Mouse (Mus musculus): ENCODE measurements around the gene Hsf4. TPM values are rescaled to one million over a fixed set of nuclear protein-coding genes. Genes with fewer than 3 reads are reported as not detected.

Hsf4 gene
- polyA plus RNA-seq, 1 experiment from 2014 or later, result not detected

DNA sequence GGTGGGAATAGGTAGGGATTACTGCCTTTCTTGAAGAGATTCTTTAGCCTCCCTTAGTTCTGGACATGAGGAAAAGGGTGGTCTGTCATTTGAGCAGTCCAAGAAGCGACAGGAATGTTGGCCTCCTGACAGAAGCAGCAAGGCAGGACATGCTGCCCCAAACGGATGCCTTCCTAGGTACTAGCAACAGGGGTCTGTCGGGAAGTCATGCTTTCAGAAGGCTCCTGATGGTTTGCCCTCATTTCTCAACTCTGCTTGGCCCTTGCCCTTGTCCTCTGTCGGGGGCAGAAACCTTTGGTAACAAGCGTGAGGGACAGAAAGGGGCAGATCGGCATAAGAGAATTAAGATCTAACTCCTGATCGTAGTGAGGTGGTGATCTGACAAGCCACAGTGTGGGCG, 40.5 kb downstream of the Hsf4 start:
- no peak overlapping the region for H3K4me2 ChIP-seq (replicated peaks; ENCODE audit: low read depth, low read length)
- H3K9ac ChIP-seq (replicated peaks; ENCODE audit: low read depth, low read length), result no peak overlapping the region
- no peak for ATAC-seq (ENCODE audit: insufficient number of reproducible peaks, insufficient read depth, low FRiP score, low read depth)
- no peaks in the 10 kb centered on the region for H3K27me3 ChIP-seq (ENCODE audit: control insufficient read depth, insufficient read depth, low read length)
- H3K27ac ChIP-seq (ENCODE audit: low read length), result no peak overlapping the region
- no peaks in the 10 kb centered on the region for H3K9me3 ChIP-seq (ENCODE audit: control insufficient read depth, low read depth, low read length)
- H3K36me3 ChIP-seq (ENCODE audit: control insufficient read depth, insufficient read depth, low read length), result peaks cover 39% of the 10 kb centered on the region
- WGBS, result 80% methylated on average over 8 of the region's 8 CpGs
- no peak overlapping the region for H3K4me3 ChIP-seq (ENCODE audit: low read depth, low read length)
- H3K4me1 ChIP-seq (ENCODE audit: control insufficient read depth, insufficient read depth, low read length), result peaks cover 13% of the 10 kb centered on the region

DNA sequence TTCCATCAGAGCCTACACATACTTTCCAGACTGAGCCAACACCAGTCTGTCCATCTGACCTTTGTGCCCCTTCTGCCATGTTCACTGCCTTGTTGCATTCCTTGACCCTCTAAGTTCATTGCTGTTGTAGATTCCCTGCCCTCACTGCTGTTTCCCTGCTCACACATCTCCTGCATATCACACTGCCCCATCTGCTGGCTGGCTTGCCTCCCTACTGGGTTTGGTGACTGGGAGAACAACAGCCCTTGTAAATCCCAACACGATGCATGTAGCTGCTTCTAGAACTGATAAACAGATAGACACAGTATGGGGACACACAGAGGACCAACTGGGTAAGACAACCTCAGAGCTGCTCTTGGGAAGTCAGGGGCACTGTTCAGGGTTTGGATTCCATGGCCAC, 42.1 kb downstream of the Hsf4 start:
- no peaks in the 10 kb centered on the region for H3K27me3 ChIP-seq (ENCODE audit: control insufficient read depth, insufficient read depth, low read length)
- WGBS, result 91% methylated on average over 1 of the region's 1 CpGs
- peaks cover 40% of the 10 kb centered on the region for H3K36me3 ChIP-seq (ENCODE audit: control insufficient read depth, insufficient read depth, low read length)
- H3K4me2 ChIP-seq (replicated peaks; ENCODE audit: low read depth, low read length), result no peak overlapping the region
- ATAC-seq (ENCODE audit: insufficient number of reproducible peaks, insufficient read depth, low FRiP score, low read depth), result no peak
- H3K9ac ChIP-seq (replicated peaks; ENCODE audit: low read depth, low read length), result no peak overlapping the region
- H3K27ac ChIP-seq (ENCODE audit: low read length), result no peak overlapping the region
- H3K4me3 ChIP-seq (ENCODE audit: low read depth, low read length), result no peak overlapping the region
- H3K4me1 ChIP-seq (ENCODE audit: control insufficient read depth, insufficient read depth, low read length), result no peaks in the 10 kb centered on the region
- H3K9me3 ChIP-seq (ENCODE audit: control insufficient read depth, low read depth, low read length), result no peaks in the 10 kb centered on the region

DNA sequence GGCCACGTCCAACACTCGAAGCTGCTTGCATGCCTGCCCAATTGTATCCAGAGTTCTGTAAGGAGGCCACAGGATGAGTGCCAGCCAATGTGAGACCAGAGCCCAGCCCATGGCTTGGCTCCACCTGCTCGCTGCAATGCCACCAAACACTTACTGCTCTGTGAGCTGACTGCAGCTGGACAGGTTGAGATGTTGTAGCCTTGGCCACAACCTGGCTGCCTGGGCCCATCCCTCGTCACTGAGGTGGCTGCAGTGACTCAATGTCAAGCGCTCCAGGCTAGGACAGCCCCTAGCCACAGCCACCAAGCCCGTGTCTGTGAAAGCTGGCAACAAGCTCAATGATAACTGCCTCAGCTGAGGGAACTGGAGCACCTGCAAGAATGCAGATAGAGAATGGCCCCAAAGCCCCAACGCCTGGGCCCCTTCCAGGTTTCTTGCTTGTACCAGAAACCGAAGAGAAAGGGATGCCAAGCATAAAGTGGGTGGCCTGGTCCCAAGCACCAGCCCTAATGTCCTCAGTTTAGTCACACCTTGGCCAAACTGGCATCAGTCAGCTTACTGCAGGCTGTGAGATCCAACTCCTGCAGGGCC, 43.4 kb downstream of the Hsf4 start:
- H3K36me3 ChIP-seq (ENCODE audit: control insufficient read depth, insufficient read depth, low read length), result peaks cover 27% of the 10 kb centered on the region
- H3K4me1 ChIP-seq (ENCODE audit: control insufficient read depth, insufficient read depth, low read length), result no peaks in the 10 kb centered on the region
- 88% methylated on average over 8 of the region's 8 CpGs for WGBS
- H3K9me3 ChIP-seq (ENCODE audit: control insufficient read depth, low read depth, low read length), result no peaks in the 10 kb centered on the region
- no peak overlapping the region for H3K4me3 ChIP-seq (ENCODE audit: low read depth, low read length)
- no peaks in the 10 kb centered on the region for H3K27me3 ChIP-seq (ENCODE audit: control insufficient read depth, insufficient read depth, low read length)
- H3K4me2 ChIP-seq (replicated peaks; ENCODE audit: low read depth, low read length), result no peak overlapping the region
- H3K27ac ChIP-seq (ENCODE audit: low read length), result no peak overlapping the region
- no peak for ATAC-seq (ENCODE audit: insufficient number of reproducible peaks, insufficient read depth, low FRiP score, low read depth)
- no peak overlapping the region for H3K9ac ChIP-seq (replicated peaks; ENCODE audit: low read depth, low read length)

DNA sequence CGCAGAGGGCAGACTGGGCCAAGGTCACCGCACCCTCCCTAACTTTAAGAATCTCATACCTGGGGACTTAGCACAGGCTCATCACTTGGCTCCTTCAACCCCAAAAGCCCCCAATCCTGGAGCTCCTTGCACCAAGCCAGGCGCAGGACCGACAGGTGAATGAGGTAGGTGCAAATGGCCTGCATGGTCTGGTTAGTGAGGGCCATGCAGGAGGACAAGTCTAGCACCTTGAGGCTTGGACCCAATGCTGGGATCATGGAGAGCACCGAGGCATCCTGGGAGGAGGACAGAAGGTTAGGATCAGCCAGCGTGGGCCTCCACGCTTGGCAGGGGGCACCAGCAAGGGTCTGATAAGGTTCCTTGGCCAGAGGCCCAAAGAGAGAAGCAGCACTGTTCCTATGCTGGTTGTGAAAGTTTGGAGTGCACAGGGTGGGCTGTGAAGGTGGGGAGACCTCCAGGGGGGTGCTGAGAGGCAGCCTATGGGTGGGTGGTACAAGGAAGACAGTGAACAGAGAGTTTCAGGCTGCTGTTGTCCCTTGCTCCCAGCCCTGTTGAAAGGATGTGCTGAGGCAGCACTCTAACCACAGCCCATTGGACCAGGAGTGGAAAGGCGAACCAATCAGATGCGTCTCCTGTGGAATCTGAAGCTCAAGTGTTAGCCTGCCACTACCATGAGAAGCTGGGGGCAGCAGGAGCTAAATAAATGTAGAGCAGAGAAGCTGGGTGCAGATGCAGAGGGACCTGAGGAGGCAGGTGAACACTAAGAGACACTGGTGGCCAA, 44.2 kb downstream of the Hsf4 start:
- H3K27ac ChIP-seq (ENCODE audit: low read length), result no peak overlapping the region
- no peak for ATAC-seq (ENCODE audit: insufficient number of reproducible peaks, insufficient read depth, low FRiP score, low read depth)
- WGBS, result 79% methylated on average over 9 of the region's 9 CpGs
- H3K9me3 ChIP-seq (ENCODE audit: control insufficient read depth, low read depth, low read length), result no peaks in the 10 kb centered on the region
- no peaks in the 10 kb centered on the region for H3K27me3 ChIP-seq (ENCODE audit: control insufficient read depth, insufficient read depth, low read length)
- no peak overlapping the region for H3K4me3 ChIP-seq (ENCODE audit: low read depth, low read length)
- H3K4me1 ChIP-seq (ENCODE audit: control insufficient read depth, insufficient read depth, low read length), result no peaks in the 10 kb centered on the region
- no peak overlapping the region for H3K9ac ChIP-seq (replicated peaks; ENCODE audit: low read depth, low read length)
- H3K4me2 ChIP-seq (replicated peaks; ENCODE audit: low read depth, low read length), result no peak overlapping the region
- H3K36me3 ChIP-seq (ENCODE audit: control insufficient read depth, insufficient read depth, low read length), result peaks cover 24% of the 10 kb centered on the region

DNA sequence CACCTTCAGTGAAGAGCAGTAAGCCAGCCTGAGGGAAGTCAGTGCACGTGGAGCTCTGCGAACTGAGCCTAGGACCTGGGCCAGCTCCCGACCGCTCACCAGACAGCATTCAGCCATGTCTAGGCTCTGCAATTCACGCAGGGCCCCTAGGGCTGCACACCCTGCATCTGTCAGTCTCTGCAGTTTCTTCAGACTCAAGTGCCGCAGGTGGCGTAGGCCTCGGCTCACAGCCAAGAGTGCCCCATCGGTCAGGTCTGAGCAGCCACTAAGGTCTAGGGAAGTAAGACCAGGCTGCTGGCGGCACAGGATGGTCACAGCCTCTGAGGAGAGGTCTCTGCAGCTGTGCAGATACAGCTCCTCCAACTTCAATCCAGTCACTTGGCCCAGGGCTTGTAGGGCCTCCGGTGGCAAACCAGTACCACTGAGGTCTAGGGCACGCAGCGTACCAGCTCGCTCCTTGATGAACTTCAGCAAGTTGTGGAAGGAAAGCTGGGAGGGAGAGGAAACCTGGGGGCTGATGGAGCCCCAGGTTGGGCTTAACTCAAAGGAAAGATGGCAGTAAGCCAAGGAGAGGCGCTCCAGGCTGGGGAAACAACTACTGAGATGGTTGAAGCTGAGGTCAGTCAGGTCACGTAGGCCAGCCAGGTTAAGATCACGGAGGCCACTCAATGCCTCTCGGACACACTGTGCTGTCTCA, 45.6 kb downstream of the Hsf4 start:
- Histone ChIP-seq H3K4me1 (ENCODE audit: control insufficient read depth, insufficient read depth, low read length) (no peaks in the 10 kb centered on the region), H3K4me2 (replicated peaks; ENCODE audit: low read depth, low read length) (no peak overlapping the region), H3K36me3 (ENCODE audit: control insufficient read depth, insufficient read depth, low read length) (peaks cover 26% of the 10 kb centered on the region), H3K27me3 (ENCODE audit: control insufficient read depth, insufficient read depth, low read length) (no peaks in the 10 kb centered on the region), H3K27ac (ENCODE audit: low read length) (no peak overlapping the region), H3K9ac (replicated peaks; ENCODE audit: low read depth, low read length) (no peak overlapping the region), H3K9me3 (ENCODE audit: control insufficient read depth, low read depth, low read length) (no peaks in the 10 kb centered on the region), H3K4me3 (ENCODE audit: low read depth, low read length) (no peak overlapping the region)
- WGBS, result 90% methylated on average over 18 of the region's 18 CpGs
- ATAC-seq (ENCODE audit: insufficient number of reproducible peaks, insufficient read depth, low FRiP score, low read depth), result 0 out of 2 replicates have a peak, but pooled peaks have one; percentile 24

DNA sequence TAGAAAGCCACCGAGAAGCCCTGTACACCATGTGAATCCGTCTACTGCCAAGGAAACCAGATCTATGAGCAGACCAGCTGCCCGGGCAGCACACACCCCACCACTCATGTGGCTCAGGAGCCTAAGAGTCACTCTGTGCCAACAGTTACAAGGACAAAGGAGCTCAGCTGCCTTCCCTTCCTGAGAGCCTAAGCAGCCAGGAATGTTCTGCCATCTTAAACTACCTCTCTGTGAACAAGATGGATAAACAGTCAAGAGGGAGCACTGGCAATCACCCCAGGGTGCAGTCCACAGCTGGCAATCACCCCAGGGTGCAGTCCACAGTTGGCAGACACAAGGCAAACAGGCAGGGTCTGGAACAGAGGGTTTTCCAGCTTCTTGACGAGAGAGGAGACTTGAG, 48.3 kb downstream of the Hsf4 start:
- Histone ChIP-seq H3K27me3 (ENCODE audit: control insufficient read depth, insufficient read depth, low read length) (no peaks in the 10 kb centered on the region), H3K27ac (ENCODE audit: low read length) (no peak overlapping the region), H3K36me3 (ENCODE audit: control insufficient read depth, insufficient read depth, low read length) (peaks cover 26% of the 10 kb centered on the region), H3K9me3 (ENCODE audit: control insufficient read depth, low read depth, low read length) (no peaks in the 10 kb centered on the region), H3K9ac (replicated peaks; ENCODE audit: low read depth, low read length) (no peak overlapping the region), H3K4me3 (ENCODE audit: low read depth, low read length) (no peak overlapping the region), H3K4me1 (ENCODE audit: control insufficient read depth, insufficient read depth, low read length) (no peaks in the 10 kb centered on the region), H3K4me2 (replicated peaks; ENCODE audit: low read depth, low read length) (no peak overlapping the region)
- no peak for ATAC-seq (ENCODE audit: insufficient number of reproducible peaks, insufficient read depth, low FRiP score, low read depth)
- WGBS, result 96% methylated on average over 4 of the region's 4 CpGs

DNA sequence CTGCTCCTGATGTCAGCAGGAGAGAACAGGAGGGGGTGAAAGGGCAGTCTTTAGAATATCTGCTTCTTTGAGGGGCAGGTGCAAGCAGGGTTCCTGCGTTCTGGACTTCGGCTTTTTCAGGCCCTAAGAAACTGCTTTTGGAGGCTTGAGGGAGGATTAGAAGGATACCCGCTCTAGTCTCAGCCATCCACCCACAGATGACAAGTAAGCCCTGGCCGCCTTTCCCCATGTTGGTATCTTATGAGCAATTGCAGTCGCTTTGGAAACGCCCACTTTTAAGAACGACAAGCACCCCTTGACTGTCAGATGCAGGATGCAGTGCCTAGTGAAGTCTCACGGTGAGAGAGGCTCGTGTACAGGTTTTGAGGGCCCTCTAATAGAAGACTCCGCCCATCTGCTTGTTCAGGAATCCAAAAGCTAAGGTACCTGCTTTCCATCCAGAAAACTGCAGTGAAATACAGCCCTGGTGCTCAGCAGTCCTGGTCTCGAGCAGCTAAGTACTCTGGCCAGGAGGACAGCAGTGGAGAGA, 49.1 kb downstream of the Hsf4 start:
- ATAC-seq (ENCODE audit: insufficient number of reproducible peaks, insufficient read depth, low FRiP score, low read depth), result no peak

DNA sequence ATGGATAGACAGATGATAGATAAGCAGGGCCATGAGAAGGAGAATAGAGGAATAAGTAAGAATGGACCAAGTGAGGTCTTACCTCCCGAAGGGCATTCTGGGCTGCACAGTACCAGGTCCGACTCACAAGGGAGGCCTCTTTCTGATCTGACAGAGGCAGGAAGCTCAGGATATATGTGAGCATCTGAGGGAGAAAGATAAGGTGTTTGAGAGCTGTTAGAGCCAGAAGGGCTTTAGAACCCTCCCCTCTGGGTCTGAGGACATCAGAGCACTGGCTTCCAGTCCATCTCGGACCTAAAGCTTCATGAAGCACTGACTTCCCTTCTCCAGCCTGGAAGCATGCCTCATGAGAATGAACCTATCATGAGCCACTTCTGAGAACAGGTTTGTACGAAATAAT, 53.6 kb downstream of the Hsf4 start:
- no peak for ATAC-seq (ENCODE audit: insufficient number of reproducible peaks, insufficient read depth, low FRiP score, low read depth)
- H3K36me3 ChIP-seq (ENCODE audit: control insufficient read depth, insufficient read depth, low read length), result peaks cover 15% of the 10 kb centered on the region
- no peak overlapping the region for H3K27ac ChIP-seq (ENCODE audit: low read length)
- no peaks in the 10 kb centered on the region for H3K9me3 ChIP-seq (ENCODE audit: control insufficient read depth, low read depth, low read length)
- 92% methylated on average over 4 of the region's 4 CpGs for WGBS
- H3K4me1 ChIP-seq (ENCODE audit: control insufficient read depth, insufficient read depth, low read length), result peaks cover 14% of the 10 kb centered on the region; the same call in 1 of the 2 replicates
- no peak overlapping the region for H3K4me3 ChIP-seq (ENCODE audit: low read depth, low read length)
- H3K4me2 ChIP-seq (replicated peaks; ENCODE audit: low read depth, low read length), result no peak overlapping the region
- no peak overlapping the region for H3K9ac ChIP-seq (replicated peaks; ENCODE audit: low read depth, low read length)
- no peaks in the 10 kb centered on the region for H3K27me3 ChIP-seq (ENCODE audit: control insufficient read depth, insufficient read depth, low read length)

More for the DNA sequence above, 49.1 kb downstream of the Hsf4 start:
- H3K9ac ChIP-seq (replicated peaks; ENCODE audit: low read depth, low read length), result no peak overlapping the region
- H3K27ac ChIP-seq (ENCODE audit: low read length), result no peak overlapping the region
- no peak overlapping the region for H3K4me2 ChIP-seq (replicated peaks; ENCODE audit: low read depth, low read length)
- H3K4me1 ChIP-seq (ENCODE audit: control insufficient read depth, insufficient read depth, low read length), result no peaks in the 10 kb centered on the region
- no peaks in the 10 kb centered on the region for H3K9me3 ChIP-seq (ENCODE audit: control insufficient read depth, low read depth, low read length)
- no peaks in the 10 kb centered on the region for H3K27me3 ChIP-seq (ENCODE audit: control insufficient read depth, insufficient read depth, low read length)
- H3K36me3 ChIP-seq (ENCODE audit: control insufficient read depth, insufficient read depth, low read length), result peaks cover 19% of the 10 kb centered on the region
- WGBS, result 82% methylated on average over 11 of the region's 11 CpGs
- no peak overlapping the region for H3K4me3 ChIP-seq (ENCODE audit: low read depth, low read length)

All from stomach, embryonic 14.5 days (tissue).